Mouse (Mus musculus) embryonic fibroblast, embryonic 13.5 days (primary cell): ENCODE measurements around the gene Rabep1.

Experiments
- CTCF ChIP-seq: IDR thresholded peaks from 2 replicates; pipeline ENCODE4 v1.5.1; 2011; ENCODE audit warnings: mild to moderate bottlenecking, control low read depth, low read length, moderate library complexity, borderline replicate concordance; ENCODE audit not compliant: insufficient read depth
- POLR2A ChIP-seq: IDR thresholded peaks from 2 replicates; pipeline ENCODE4 v1.6.1; 2011; ENCODE audit warnings: low read depth, mild to moderate bottlenecking, control low read depth, low read length, moderate library complexity

- TF ChIP-seq CTCF, result no peak
- no peak for TF ChIP-seq POLR2A
Measured at GRCm38 (mm10) chr11:70833408-70833807, 11.2 kb upstream of the Rabep1 start.
